Mouse (Mus musculus) liver, postnatal 0 days (tissue): ENCODE measurements around the gene Olfml2b.

Experiments used
- CTCF ChIP-seq: sonication (generic); IDR thresholded peaks from 2 replicates; pipeline ENCODE4 v1.5.1; 2016; ENCODE audit warnings: antibody characterized with exemption, low read depth
- EP300 ChIP-seq: IDR thresholded peaks from 2 replicates; pipeline ENCODE4 v1.6.1; 2016; ENCODE audit warnings: antibody characterized with exemption, low read depth, mild to moderate bottlenecking

DNA sequence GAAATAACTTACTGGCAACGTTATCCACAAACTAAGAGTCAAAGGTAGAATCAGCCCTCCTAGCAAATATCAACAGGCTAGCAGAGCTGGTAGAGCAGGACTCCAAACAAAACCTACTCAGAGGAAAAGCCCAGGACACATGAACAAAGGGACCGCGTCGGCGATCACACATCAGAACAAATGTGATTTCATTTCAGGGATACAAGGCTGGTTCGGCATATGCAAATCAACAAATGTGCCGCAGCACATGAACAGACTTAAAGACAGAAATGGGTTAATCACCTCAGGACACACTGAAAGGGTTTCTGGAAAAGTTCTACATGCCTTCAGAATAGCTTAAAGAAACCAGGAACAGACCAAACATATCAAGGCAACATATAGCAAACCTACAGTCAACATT is 67.4 kb downstream of the Olfml2b start:
- TF ChIP-seq CTCF (no peak), EP300 (no peak)
